Mouse (Mus musculus): Measurements from ENCODE around the gene H2-Q2. TPM values are rescaled to one million over a fixed set of nuclear protein-coding genes. Genes with fewer than 3 reads are reported as not detected.
"Not testable (repeated sequence)": the region's sequence is repeated elsewhere in the genome, so short reads cannot be mapped to it uniquely, and the experiment has no call there.

The H2-Q2 gene
- polyA plus RNA-seq, 1 experiment from 2014 or later = 0.15 TPM

- not testable (repeated sequence) for H3K9ac ChIP-seq (replicated peaks); H3K4me2 ChIP-seq (replicated peaks); ATAC-seq (ENCODE audit: low FRiP score, low read depth); H3K27ac ChIP-seq (replicated peaks); H3K4me1 ChIP-seq; H3K4me3 ChIP-seq; H3K9me3 ChIP-seq; H3K36me3 ChIP-seq
- peaks cover 12% of the 10 kb centered on the region for H3K27me3 ChIP-seq
- WGBS = 8% methylated on average over 7 of the region's 7 CpGs
Observed at GRCm38 (mm10) chr17:35389796-35390195, 47.8 kb downstream of the H2-Q2 start.

- 68% methylated on average over 2 of the region's 2 CpGs for WGBS
Observed at GRCm38 (mm10) chr17:35392671-35393070, 50.6 kb downstream of the H2-Q2 start.

DNA sequence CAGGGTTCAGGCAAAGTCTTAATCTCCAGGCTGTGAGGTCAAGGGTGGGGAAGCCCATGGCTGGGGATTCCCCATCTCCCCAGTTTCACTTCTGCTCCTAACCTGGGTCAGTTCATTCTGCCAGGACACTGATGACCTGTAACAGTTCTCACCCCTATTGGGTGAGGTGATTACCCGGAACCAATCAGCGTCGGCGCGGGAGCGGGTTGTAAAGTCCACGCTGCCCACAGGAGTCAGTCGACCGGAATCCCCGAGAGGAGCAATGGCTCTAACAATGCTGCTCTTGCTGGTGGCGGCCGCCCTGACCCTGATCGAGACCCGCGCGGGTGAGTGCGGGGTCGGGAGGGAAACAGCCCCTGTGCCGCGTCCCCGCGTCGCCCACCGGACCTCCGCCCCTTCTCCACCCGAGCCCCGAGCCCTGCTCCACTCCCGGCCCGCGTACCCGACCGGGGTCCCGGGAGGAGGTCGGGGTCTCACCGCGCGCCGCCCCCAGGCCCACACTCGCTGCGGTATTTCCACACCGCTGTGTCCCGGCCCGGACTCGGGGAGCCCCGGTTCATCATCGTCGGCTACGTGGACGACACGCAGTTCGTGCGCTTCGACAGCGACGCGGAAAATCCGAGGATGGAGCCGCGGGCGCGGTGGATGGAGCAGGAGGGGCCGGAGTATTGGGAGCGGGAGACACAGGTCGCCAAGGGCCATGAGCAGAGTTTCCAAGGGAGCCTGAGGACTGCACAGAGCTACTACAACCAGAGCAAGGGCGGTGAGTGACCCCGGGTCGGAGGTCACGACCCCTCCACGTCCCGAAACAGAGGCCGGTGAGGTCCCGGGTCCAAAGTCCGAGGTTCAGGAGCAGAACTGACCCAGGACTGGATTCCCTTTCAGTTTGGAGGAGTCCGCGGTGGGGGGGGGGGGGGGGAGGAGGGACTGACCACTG lies 52.1 kb downstream of the H2-Q2 start:
- H3K27ac ChIP-seq (replicated peaks); H3K36me3 ChIP-seq; H3K9me3 ChIP-seq; H3K9ac ChIP-seq (replicated peaks); H3K4me1 ChIP-seq: not testable (repeated sequence)
- under 1% methylated on average over 58 of the region's 75 CpGs for WGBS
- Histone ChIP-seq H3K4me3 (peak overlapping the region; percentile 31), H3K27me3 (peaks cover 18% of the 10 kb centered on the region), H3K4me2 (replicated peaks) (peak overlapping the region; percentile 49)
- peak; percentile 56 for ATAC-seq (ENCODE audit: low FRiP score, low read depth)

More at GRCm38 (mm10) chr17:35392671-35393070, 50.6 kb downstream of the H2-Q2 start:
- peaks cover 18% of the 10 kb centered on the region for H3K27me3 ChIP-seq
- not testable (repeated sequence) for H3K9me3 ChIP-seq; H3K27ac ChIP-seq (replicated peaks); H3K4me2 ChIP-seq (replicated peaks); ATAC-seq (ENCODE audit: low FRiP score, low read depth); H3K9ac ChIP-seq (replicated peaks); H3K4me1 ChIP-seq; H3K36me3 ChIP-seq; H3K4me3 ChIP-seq

Other genes starting within 250 kb of the H2-Q2 start
- gene Ly6g5c, start 234.0 kb upstream of the H2-Q2 start, polyA plus RNA-seq (2016; fragmentation: Nextera tagmentation; extraction: Ambion mirVana) = not detected in 2 replicates
- gene Ly6g5b, start 226.8 kb upstream of the H2-Q2 start, polyA plus RNA-seq (2016; fragmentation: Nextera tagmentation; extraction: Ambion mirVana) = 1.0 and 1.5 TPM in 2 replicates
- gene Gpank1, start 220.8 kb upstream of the H2-Q2 start, polyA plus RNA-seq (2016; fragmentation: Nextera tagmentation; extraction: Ambion mirVana) = 22.2 and 26.4 TPM in 2 replicates
- 279 TPM in 2 replicates for gene Csnk2b, start 220.2 kb upstream of the H2-Q2 start, polyA plus RNA-seq (2016; fragmentation: Nextera tagmentation; extraction: Ambion mirVana)
- gene D17H6S53E, start 215.9 kb upstream of the H2-Q2 start, polyA plus RNA-seq (2016; fragmentation: Nextera tagmentation; extraction: Ambion mirVana) = 8.0 and 9.1 TPM in 2 replicates
- gene Apom, start 210.2 kb upstream of the H2-Q2 start, polyA plus RNA-seq (2016; fragmentation: Nextera tagmentation; extraction: Ambion mirVana) = 0.65 and 1.5 TPM in 2 replicates
- 84.0 and 95.3 TPM in 2 replicates for gene Bag6, start 207.1 kb upstream of the H2-Q2 start, polyA plus RNA-seq (2016; fragmentation: Nextera tagmentation; extraction: Ambion mirVana)
- gene Prrc2a, start 177.3 kb upstream of the H2-Q2 start, polyA plus RNA-seq (2016; fragmentation: Nextera tagmentation; extraction: Ambion mirVana) = 236 and 239 TPM in 2 replicates
- 7.7 and 8.2 TPM in 2 replicates for gene Aif1, start 166.2 kb upstream of the H2-Q2 start, polyA plus RNA-seq (2016; fragmentation: Nextera tagmentation; extraction: Ambion mirVana)
- 4.7 and 9.9 TPM in 2 replicates for gene Lst1, start 153.8 kb upstream of the H2-Q2 start, polyA plus RNA-seq (2016; fragmentation: Nextera tagmentation; extraction: Ambion mirVana)
- gene Ltb, start 147.8 kb upstream of the H2-Q2 start, polyA plus RNA-seq (2016; fragmentation: Nextera tagmentation; extraction: Ambion mirVana) = 0.48 and 0.62 TPM in 2 replicates
- not detected in 2 replicates for gene Tnf, start 140.2 kb upstream of the H2-Q2 start, polyA plus RNA-seq (2016; fragmentation: Nextera tagmentation; extraction: Ambion mirVana)
- gene Lta, start 136.9 kb upstream of the H2-Q2 start, polyA plus RNA-seq (2016; fragmentation: Nextera tagmentation; extraction: Ambion mirVana) = not detected in 2 replicates
- 0.38 TPM in 1 of 2 replicates, not detected in the other for gene Gm16181, start 121.4 kb upstream of the H2-Q2 start, polyA plus RNA-seq (2016; fragmentation: Nextera tagmentation; extraction: Ambion mirVana)
- gene Atp6v1g2, start 108.6 kb upstream of the H2-Q2 start, polyA plus RNA-seq (2016; fragmentation: Nextera tagmentation; extraction: Ambion mirVana) = 18.8 and 19.6 TPM in 2 replicates
- 10.9 and 11.4 TPM in 2 replicates for gene Nfkbil1, start 106.5 kb upstream of the H2-Q2 start, polyA plus RNA-seq (2016; fragmentation: Nextera tagmentation; extraction: Ambion mirVana)
- 565 and 579 TPM in 2 replicates for gene Ddx39b, start 100.5 kb upstream of the H2-Q2 start, polyA plus RNA-seq (2016; fragmentation: Nextera tagmentation; extraction: Ambion mirVana)
- gene H2-D1, start 79.5 kb upstream of the H2-Q2 start, polyA plus RNA-seq (2016; fragmentation: Nextera tagmentation; extraction: Ambion mirVana) = 45.5 and 47.8 TPM in 2 replicates
- gene H2-Q1, start 21.8 kb upstream of the H2-Q2 start, polyA plus RNA-seq (2016; fragmentation: Nextera tagmentation; extraction: Ambion mirVana) = 0.08 and 0.17 TPM in 2 replicates
- 1.9 and 2.3 TPM in 2 replicates for gene H2-Q4, start 37.4 kb downstream of the H2-Q2 start, polyA plus RNA-seq (2016; fragmentation: Nextera tagmentation; extraction: Ambion mirVana)
- gene H2-Q6, start 82.6 kb downstream of the H2-Q2 start, polyA plus RNA-seq (2016; fragmentation: Nextera tagmentation; extraction: Ambion mirVana) = 0.09 and 0.27 TPM in 2 replicates
- gene H2-Q7, start 96.9 kb downstream of the H2-Q2 start, polyA plus RNA-seq (2016; fragmentation: Nextera tagmentation; extraction: Ambion mirVana) = 6.0 and 6.4 TPM in 2 replicates
- 0.09 and 0.10 TPM in 2 replicates for gene H2-Q10, start 127.8 kb downstream of the H2-Q2 start, polyA plus RNA-seq (2016; fragmentation: Nextera tagmentation; extraction: Ambion mirVana)
- gene Pou5f1, start 163.8 kb downstream of the H2-Q2 start, polyA plus RNA-seq (2016; fragmentation: Nextera tagmentation; extraction: Ambion mirVana) = not detected in 2 replicates
- 41.2 and 52.6 TPM in 2 replicates for gene Tcf19, start 174.6 kb downstream of the H2-Q2 start, polyA plus RNA-seq (2016; fragmentation: Nextera tagmentation; extraction: Ambion mirVana)
- gene Cchcr1, start 174.9 kb downstream of the H2-Q2 start, polyA plus RNA-seq (2016; fragmentation: Nextera tagmentation; extraction: Ambion mirVana) = 16.0 and 18.5 TPM in 2 replicates
- 1.0 and 1.5 TPM in 2 replicates for gene Psors1c2, start 191.0 kb downstream of the H2-Q2 start, polyA plus RNA-seq (2016; fragmentation: Nextera tagmentation; extraction: Ambion mirVana)
- 0.06 TPM in 1 of 2 replicates, not detected in the other for gene Cdsn, start 209.9 kb downstream of the H2-Q2 start, polyA plus RNA-seq (2016; fragmentation: Nextera tagmentation; extraction: Ambion mirVana)
- gene 2300002M23Rik, start 225.2 kb downstream of the H2-Q2 start, polyA plus RNA-seq (2016; fragmentation: Nextera tagmentation; extraction: Ambion mirVana) = not detected in 2 replicates

Data from midbrain, embryonic 12.5 days (tissue).